Comparison of ENCODE assay signal across 8 mouse cellular contexts in genomic region chr10:85183619-85184018, GRCm38 (mm10). TPM values are rescaled to one million over a fixed set of nuclear protein-coding genes. Genes with fewer than 3 reads are reported as not detected.
DNase-seq lines count a peak whose midpoint lies in the region; ATAC-seq lines count a peak whose summit lies in the region.

No protein-coding gene starts in this region.

- ATAC-seq in heart, embryonic 11.5 days (replicated peaks; ENCODE audit: insufficient number of reproducible peaks, low FRiP score, low TSS enrichment) = no peak
- no peak for ATAC-seq in kidney, embryonic 14.5 days (ENCODE audit: low FRiP score, low TSS enrichment)
- no peak for ATAC-seq in liver, embryonic 16.5 days (ENCODE audit: low read depth)
- ATAC-seq in neural tube, embryonic 12.5 days (ENCODE audit: low FRiP score, low read depth) = no peak

- peak overlapping the region; percentile 79 for H3K4me3 ChIP-seq in heart, embryonic 11.5 days (ENCODE audit: low read depth, low read length)
- H3K4me3 ChIP-seq in kidney, embryonic 14.5 days (ENCODE audit: low read length) = peak overlapping the region; percentile 87
- peak overlapping the region; percentile 72 for H3K4me3 ChIP-seq in liver, embryonic 16.5 days (ENCODE audit: low read depth, low read length)
- H3K4me3 ChIP-seq in neural tube, embryonic 12.5 days = peak overlapping the region; percentile 74

- no peaks in the 10 kb centered on the region for H3K9me3 ChIP-seq in heart, embryonic 11.5 days (replicated peaks; ENCODE audit: control insufficient read depth, low read length)
- H3K9me3 ChIP-seq in kidney, embryonic 14.5 days (ENCODE audit: control insufficient read depth, low read length) = no peaks in the 10 kb centered on the region
- H3K9me3 ChIP-seq in liver, embryonic 16.5 days (replicated peaks; ENCODE audit: control insufficient read depth, low read length) = no peaks in the 10 kb centered on the region
- no peaks in the 10 kb centered on the region for H3K9me3 ChIP-seq in neural tube, embryonic 12.5 days

- H3K4me1 ChIP-seq in heart, embryonic 11.5 days (ENCODE audit: control insufficient read depth, insufficient read depth, low read length) = peaks cover 7% of the 10 kb centered on the region
- peaks cover 14% of the 10 kb centered on the region for H3K4me1 ChIP-seq in kidney, embryonic 14.5 days (ENCODE audit: control insufficient read depth, insufficient read depth, low read length)
- no peaks in the 10 kb centered on the region; the same call in 1 of the 2 replicates for H3K4me1 ChIP-seq in liver, embryonic 16.5 days (ENCODE audit: control insufficient read depth, low read depth, low read length)
- H3K4me1 ChIP-seq in neural tube, embryonic 12.5 days = peaks cover 11% of the 10 kb centered on the region

- DNase-seq in A20 (ENCODE audit: low read depth, low spot score) (peak; percentile 30), NIH3T3 (ENCODE audit: low read depth) (peak; percentile 87)
- peak; percentile 80 for DNase-seq in embryo, embryonic 10 days (ENCODE audit: low spot score)
- DNase-seq in gastrocnemius, adult 8-10 months (ENCODE audit: low spot score in 2 of 2) = no peak

- H3K27ac ChIP-seq in heart, embryonic 11.5 days (ENCODE audit: low read depth, low read length) = no peak overlapping the region
- no peak overlapping the region for H3K27ac ChIP-seq in kidney, embryonic 14.5 days (ENCODE audit: low read depth, low read length)
- H3K27ac ChIP-seq in liver, embryonic 16.5 days (ENCODE audit: low read length) = no peak overlapping the region
- H3K27ac ChIP-seq in neural tube, embryonic 12.5 days = no peak overlapping the region

- H3K9ac ChIP-seq in heart, embryonic 11.5 days (ENCODE audit: low read depth, low read length) = peak overlapping the region; percentile 54
- peak overlapping the region; percentile 40; the same call in 1 of the 2 replicates for H3K9ac ChIP-seq in kidney, embryonic 14.5 days (ENCODE audit: low read depth, low read length)
- no peak overlapping the region for H3K9ac ChIP-seq in liver, embryonic 16.5 days (ENCODE audit: low read depth, low read length)
- H3K9ac ChIP-seq in neural tube, embryonic 12.5 days = peak overlapping the region; percentile 78; the same call in 1 of the 2 replicates

- H3K27me3 ChIP-seq in heart, embryonic 11.5 days (ENCODE audit: control insufficient read depth, insufficient read depth, low read length) = no peaks in the 10 kb centered on the region
- no peaks in the 10 kb centered on the region for H3K27me3 ChIP-seq in kidney, embryonic 14.5 days (ENCODE audit: control insufficient read depth, insufficient read depth, low read length)
- peaks cover 17% of the 10 kb centered on the region for H3K27me3 ChIP-seq in liver, embryonic 16.5 days (ENCODE audit: control insufficient read depth, insufficient read depth, low read depth, low read length)
- no peaks in the 10 kb centered on the region for H3K27me3 ChIP-seq in neural tube, embryonic 12.5 days (replicated peaks)

- no peaks in the 10 kb centered on the region for H3K36me3 ChIP-seq in heart, embryonic 11.5 days (ENCODE audit: control insufficient read depth, insufficient read depth, low read length)
- no peaks in the 10 kb centered on the region for H3K36me3 ChIP-seq in kidney, embryonic 14.5 days (ENCODE audit: control insufficient read depth, insufficient read depth, low read length)
- H3K36me3 ChIP-seq in liver, embryonic 16.5 days (ENCODE audit: control insufficient read depth, insufficient read depth) = no peaks in the 10 kb centered on the region
- no peaks in the 10 kb centered on the region for H3K36me3 ChIP-seq in neural tube, embryonic 12.5 days

- 3% methylated on average over 11 of the region's 11 CpGs for WGBS in heart, embryonic 11.5 days (ENCODE audit: insufficient replicate concordance)
- WGBS in kidney, embryonic 14.5 days = 3% methylated on average over 11 of the region's 11 CpGs
- 2% methylated on average over 11 of the region's 11 CpGs for WGBS in liver, embryonic 16.5 days (ENCODE audit: insufficient replicate concordance)
- WGBS in neural tube, embryonic 12.5 days = 1% methylated on average over 11 of the region's 11 CpGs

- H3K4me2 ChIP-seq in heart, embryonic 11.5 days = peak overlapping the region; percentile 86
- H3K4me2 ChIP-seq in kidney, embryonic 14.5 days (replicated peaks; ENCODE audit: low read depth, low read length) = peak overlapping the region; percentile 93
- peak overlapping the region; percentile 79 for H3K4me2 ChIP-seq in liver, embryonic 16.5 days (ENCODE audit: low read depth, low read length)
- H3K4me2 ChIP-seq in neural tube, embryonic 12.5 days (replicated peaks) = peak overlapping the region; percentile 99

RNA-seq across cellular contexts. Expression of gene Cry1, which starts 1.2 kb away (rescaled TPM):
- polyA plus RNA-seq in heart, embryonic 11.5 days (2014; fragmentation: Nextera tagmentation; extraction: Ambion mirVana) = 14.7 and 19.6 TPM in 2 replicates
- polyA plus RNA-seq in kidney, embryonic 14.5 days (2014; fragmentation: Nextera tagmentation; extraction: Ambion mirVana) = 17.2 and 33.2 TPM in 2 replicates
- 5.7 and 6.0 TPM in 2 replicates for polyA plus RNA-seq in liver, embryonic 16.5 days (2015; fragmentation: Nextera tagmentation; extraction: Ambion mirVana)
- polyA plus RNA-seq in neural tube, embryonic 12.5 days (2016; fragmentation: Nextera tagmentation; extraction: Ambion mirVana) = 36.6 and 37.2 TPM in 2 replicates
- 10 to 100 TPM; 11.5 to 13.2 (median 11.8) TPM for total RNA-seq in gastrocnemius, adult 8-10 months (2022)

RNA-seq across cellular contexts. Expression of gene Mterf2, which starts 55.8 kb away (rescaled TPM):
- polyA plus RNA-seq in heart, embryonic 11.5 days (2014; fragmentation: Nextera tagmentation; extraction: Ambion mirVana) = 15.1 and 17.0 TPM in 2 replicates
- polyA plus RNA-seq in kidney, embryonic 14.5 days (2014; fragmentation: Nextera tagmentation; extraction: Ambion mirVana) = 17.9 and 19.9 TPM in 2 replicates
- polyA plus RNA-seq in liver, embryonic 16.5 days (2015; fragmentation: Nextera tagmentation; extraction: Ambion mirVana) = 3.2 and 4.0 TPM in 2 replicates
- polyA plus RNA-seq in neural tube, embryonic 12.5 days (2016; fragmentation: Nextera tagmentation; extraction: Ambion mirVana) = 32.2 and 35.3 TPM in 2 replicates
- total RNA-seq in gastrocnemius, adult 8-10 months (2022) = 1 to 10 TPM; 8.0 to 9.5 (median 8.9) TPM

Comparison
In these comparisons a context has a peak if more than half of its experiments do, and no peak if none do; other contexts are left out.
1. DNase-seq: peak in A20 (single experiment), NIH3T3 (single experiment) and embryo, embryonic 10 days (single experiment); none in gastrocnemius, adult 8-10 months (0 of 2).
2. Peak in every context shown above with its lines, with median percentiles within 50 percentile points of each other: H3K4me2 ChIP-seq and H3K4me3 ChIP-seq.